Comparison of ENCODE assay signal across 8 mouse cellular contexts in genomic region chr1:187609853-187610230, GRCm38 (mm10). TPM values are rescaled to one million over a fixed set of nuclear protein-coding genes. Genes with fewer than 3 reads are reported as not detected.
DNase-seq lines count a peak whose midpoint lies in the region; ATAC-seq and TF ChIP-seq lines count a peak whose summit lies in the region.

No protein-coding gene starts in this region.

- no peaks in the 10 kb centered on the region for H3K36me3 ChIP-seq in heart, embryonic 11.5 days (ENCODE audit: control insufficient read depth, insufficient read depth, low read length)
- H3K36me3 ChIP-seq in kidney, embryonic 14.5 days (ENCODE audit: control insufficient read depth, insufficient read depth, low read length) = no peaks in the 10 kb centered on the region
- no peaks in the 10 kb centered on the region for H3K36me3 ChIP-seq in midbrain, embryonic 15.5 days (replicated peaks)

- H3K27ac ChIP-seq in cerebellum, adult 2 months (ENCODE audit: insufficient read depth, low read length) = no peak overlapping the region
- 0 out of 2 replicates have a peak overlapping the region, but pooled peaks have one; percentile 22 for H3K27ac ChIP-seq in heart, embryonic 11.5 days (ENCODE audit: low read depth, low read length)
- no peak overlapping the region for H3K27ac ChIP-seq in kidney, embryonic 14.5 days (ENCODE audit: low read depth, low read length)
- H3K27ac ChIP-seq in midbrain, embryonic 15.5 days = no peak overlapping the region

- TF ChIP-seq CTCF in cerebellum, adult 2 months (IDR thresholded peaks at IDR 0.05; ENCODE audit: borderline replicate concordance, insufficient read depth, low read depth, low read length) = no peak

- peak overlapping the region; percentile 88 for H3K4me2 ChIP-seq in heart, embryonic 11.5 days
- H3K4me2 ChIP-seq in kidney, embryonic 14.5 days (replicated peaks; ENCODE audit: low read depth, low read length) = peak overlapping the region; percentile 77
- H3K4me2 ChIP-seq in midbrain, embryonic 15.5 days = peak overlapping the region; percentile 88

- H3K9ac ChIP-seq in heart, embryonic 11.5 days (ENCODE audit: low read depth, low read length) = peak overlapping the region; percentile 81
- peak overlapping the region; percentile 61; the same call in 1 of the 2 replicates for H3K9ac ChIP-seq in kidney, embryonic 14.5 days (ENCODE audit: low read depth, low read length)
- no peak overlapping the region for H3K9ac ChIP-seq in midbrain, embryonic 15.5 days

- ATAC-seq in heart, embryonic 11.5 days (replicated peaks; ENCODE audit: insufficient number of reproducible peaks, low FRiP score, low TSS enrichment) = no peak
- no peak for ATAC-seq in kidney, embryonic 14.5 days (ENCODE audit: low FRiP score, low TSS enrichment)
- no peak for ATAC-seq in midbrain, embryonic 15.5 days (replicated peaks)
- no peak for ATAC-seq in monocyte, adult 5-6 weeks (replicated peaks; ENCODE audit: insufficient number of reproducible peaks, low FRiP score, low TSS enrichment, poor library complexity, severe bottlenecking)

- H3K4me1 ChIP-seq in cerebellum, adult 2 months (ENCODE audit: control insufficient read depth, insufficient read depth, low read length) = no peaks in the 10 kb centered on the region; the same call in none of the 2 replicates
- peaks cover 39% of the 10 kb centered on the region for H3K4me1 ChIP-seq in heart, embryonic 11.5 days (ENCODE audit: control insufficient read depth, insufficient read depth, low read length)
- H3K4me1 ChIP-seq in kidney, embryonic 14.5 days (ENCODE audit: control insufficient read depth, insufficient read depth, low read length) = peaks cover 20% of the 10 kb centered on the region
- peaks cover 52% of the 10 kb centered on the region for H3K4me1 ChIP-seq in midbrain, embryonic 15.5 days

- no peak for TF ChIP-seq POLR2A in cerebellum, adult 2 months (IDR thresholded peaks at IDR 0.05; ENCODE audit: borderline replicate concordance, insufficient read depth, low read length)

- H3K9me3 ChIP-seq in heart, embryonic 11.5 days (replicated peaks; ENCODE audit: control insufficient read depth, low read length) = no peaks in the 10 kb centered on the region
- no peaks in the 10 kb centered on the region for H3K9me3 ChIP-seq in kidney, embryonic 14.5 days (ENCODE audit: control insufficient read depth, low read length)
- H3K9me3 ChIP-seq in midbrain, embryonic 15.5 days = no peaks in the 10 kb centered on the region

- H3K4me3 ChIP-seq in cerebellum, adult 2 months (replicated peaks; ENCODE audit: insufficient read depth, low read depth, low read length) = peak overlapping the region; percentile 51
- peak overlapping the region; percentile 54 for H3K4me3 ChIP-seq in heart, embryonic 11.5 days (ENCODE audit: low read depth, low read length)
- H3K4me3 ChIP-seq in kidney, embryonic 14.5 days (ENCODE audit: low read length) = peak overlapping the region; percentile 47
- H3K4me3 ChIP-seq in midbrain, embryonic 15.5 days = peak overlapping the region; percentile 44

- WGBS in cerebellum, adult 2 months = 4% methylated on average over 16 of the region's 16 CpGs
- 2% methylated on average over 16 of the region's 16 CpGs for WGBS in heart, embryonic 11.5 days (ENCODE audit: insufficient replicate concordance)
- 3% methylated on average over 16 of the region's 16 CpGs for WGBS in kidney, embryonic 14.5 days
- WGBS in midbrain, embryonic 15.5 days = 3% methylated on average over 16 of the region's 16 CpGs

- intact Hi-C loops in left cerebral cortex, postnatal 36 days (cut with DNase I) = no loop called here

- peaks cover 1% of the 10 kb centered on the region; the same call in 1 of the 2 replicates for H3K27me3 ChIP-seq in cerebellum, adult 2 months (ENCODE audit: control insufficient read depth, insufficient read depth, low read length)
- H3K27me3 ChIP-seq in heart, embryonic 11.5 days (ENCODE audit: control insufficient read depth, insufficient read depth, low read length) = peaks cover 40% of the 10 kb centered on the region
- H3K27me3 ChIP-seq in kidney, embryonic 14.5 days (ENCODE audit: control insufficient read depth, insufficient read depth, low read length) = peaks cover 56% of the 10 kb centered on the region
- peaks cover 69% of the 10 kb centered on the region for H3K27me3 ChIP-seq in midbrain, embryonic 15.5 days (replicated peaks)

- peak; percentile 24 for DNase-seq in R1 (ENCODE audit: low read depth, low spot score)
- DNase-seq in cerebellum, adult 2 months = peak; percentile 39 to 40
- DNase-seq in left cerebral cortex, postnatal 36 days (ENCODE audit: low spot score in 2 of 2) = no peak
- no peak for DNase-seq in layer of hippocampus, adult 8-10 months (ENCODE audit: low spot score in 2 of 2)

RNA-seq across cellular contexts. Expression of gene Esrrg, which starts 1.3 kb away (rescaled TPM):
- polyA plus RNA-seq in cerebellum, adult 2 months (2012; rRNA removed) = 42.0 and 42.5 TPM in 2 replicates
- polyA plus RNA-seq in heart, embryonic 11.5 days (2014; fragmentation: Nextera tagmentation; extraction: Ambion mirVana) = 34.2 and 36.2 TPM in 2 replicates
- 13.8 and 21.5 TPM in 2 replicates for polyA plus RNA-seq in kidney, embryonic 14.5 days (2014; fragmentation: Nextera tagmentation; extraction: Ambion mirVana)
- polyA plus RNA-seq in midbrain, embryonic 15.5 days (2015; fragmentation: Nextera tagmentation; extraction: Ambion mirVana) = 29.0 and 30.3 TPM in 2 replicates
- total RNA-seq in left cerebral cortex, postnatal 36 days (2021) = 10 to 100 TPM; 29.8 to 30.6 TPM
- not detected in 3 replicates for total RNA-seq in monocyte, adult 5-6 weeks (2017)
- 10 to 100 TPM; 13.6 to 17.3 (median 14.6) TPM for total RNA-seq in layer of hippocampus, adult 8-10 months (2022)

Comparison
In these comparisons a context has a peak if more than half of its experiments do, and no peak if none do; other contexts are left out.
1. DNase-seq: peak in R1 (single experiment) and cerebellum, adult 2 months (2 of 2); none in left cerebral cortex, postnatal 36 days (0 of 2) and layer of hippocampus, adult 8-10 months (0 of 2).
2. Peak in every context shown above with its lines, with median percentiles within 50 percentile points of each other: H3K4me3 ChIP-seq and H3K4me2 ChIP-seq.